Mouse (Mus musculus): ENCODE data around the gene Rpf2. TPM values are rescaled to one million over a fixed set of nuclear protein-coding genes. Genes with fewer than 3 reads are reported as not detected.

The Rpf2 gene
- polyA plus RNA-seq, 1 experiment from 2014 or later: 39.8 TPM

- no peak overlapping the region for H3K9ac ChIP-seq (ENCODE audit: low read length)
- ATAC-seq (ENCODE audit: insufficient number of reproducible peaks, insufficient read depth, low FRiP score, low read depth): no peak
- peaks cover 0 to 5% of the 10 kb centered on the region in 2 experiments; a peak in 1 of 4 replicates for H3K4me1 ChIP-seq (ENCODE audit: control insufficient read depth in 2 of 2, insufficient read depth in 2 of 2, low read length in 2 of 2)
- no peak overlapping the region for H3K27ac ChIP-seq (replicated peaks in 1 of 2; ENCODE audit: control insufficient read depth in 1 of 2, insufficient read depth in 1 of 2, low read depth in 2 of 2, low read length in 2 of 2)
- no peaks in the 10 kb centered on the region for H3K36me3 ChIP-seq (ENCODE audit: control insufficient read depth, insufficient read depth, low read length)
- H3K9me3 ChIP-seq (ENCODE audit: control insufficient read depth, low read length): no peaks in the 10 kb centered on the region
- H3K4me3 ChIP-seq (ENCODE audit: control insufficient read depth in 1 of 2, insufficient read depth in 1 of 2, low read depth in 1 of 2, low read length in 2 of 2): no peak overlapping the region
- H3K27me3 ChIP-seq (ENCODE audit: control insufficient read depth, insufficient read depth, low read length): 0 out of 2 replicates have a peak, but pooled peaks cover 4% of the 10 kb centered on the region
- H3K4me2 ChIP-seq (ENCODE audit: low read length): no peak overlapping the region
These were observed 60.9 kb downstream of the Rpf2 start for GRCm38 (mm10) chr10:40185956-40186355.

GRCm38 (mm10) chr10:40180011-40180410 is 66.8 kb downstream of the Rpf2 start:
- H3K36me3 ChIP-seq (ENCODE audit: control insufficient read depth, insufficient read depth, low read length): no peaks in the 10 kb centered on the region
- no peak overlapping the region for H3K4me2 ChIP-seq (ENCODE audit: low read length)
- H3K4me3 ChIP-seq (ENCODE audit: control insufficient read depth in 1 of 2, insufficient read depth in 1 of 2, low read depth in 1 of 2, low read length in 2 of 2): no peak overlapping the region
- no peak for ATAC-seq (ENCODE audit: insufficient number of reproducible peaks, insufficient read depth, low FRiP score, low read depth)
- no peaks in the 10 kb centered on the region for H3K27me3 ChIP-seq (ENCODE audit: control insufficient read depth, insufficient read depth, low read length)
- no peak overlapping the region for H3K9ac ChIP-seq (ENCODE audit: low read length)
- 66% methylated on average over 2 of the region's 2 CpGs for WGBS
- no peak overlapping the region for H3K27ac ChIP-seq (replicated peaks in 1 of 2; ENCODE audit: control insufficient read depth in 1 of 2, insufficient read depth in 1 of 2, low read depth in 2 of 2, low read length in 2 of 2)
- peaks cover 4 to 9% of the 10 kb centered on the region in 2 experiments; a peak in 2 of 4 replicates for H3K4me1 ChIP-seq (ENCODE audit: control insufficient read depth in 2 of 2, insufficient read depth in 2 of 2, low read length in 2 of 2)
- H3K9me3 ChIP-seq (ENCODE audit: control insufficient read depth, low read length): no peaks in the 10 kb centered on the region

- Histone ChIP-seq H3K27ac (replicated peaks in 1 of 2; ENCODE audit: control insufficient read depth in 1 of 2, insufficient read depth in 1 of 2, low read depth in 2 of 2, low read length in 2 of 2) (no peak overlapping the region), H3K9me3 (ENCODE audit: control insufficient read depth, low read length) (no peaks in the 10 kb centered on the region), H3K4me3 (ENCODE audit: control insufficient read depth in 1 of 2, insufficient read depth in 1 of 2, low read depth in 1 of 2, low read length in 2 of 2) (no peak overlapping the region), H3K4me2 (ENCODE audit: low read length) (no peak overlapping the region), H3K9ac (ENCODE audit: low read length) (no peak overlapping the region), H3K36me3 (ENCODE audit: control insufficient read depth, insufficient read depth, low read length) (no peaks in the 10 kb centered on the region), H3K27me3 (ENCODE audit: control insufficient read depth, insufficient read depth, low read length) (no peaks in the 10 kb centered on the region), H3K4me1 (ENCODE audit: control insufficient read depth in 2 of 2, insufficient read depth in 2 of 2, low read length in 2 of 2) (peaks cover 4 to 9% of the 10 kb centered on the region in 2 experiments; a peak in 2 of 4 replicates)
- no peak for ATAC-seq (ENCODE audit: insufficient number of reproducible peaks, insufficient read depth, low FRiP score, low read depth)
- WGBS: 93% methylated on average over 5 of the region's 5 CpGs
These were observed 67.7 kb downstream of the Rpf2 start for GRCm38 (mm10) chr10:40179142-40179541.

GRCm38 (mm10) chr10:40177323-40177962 is 69.4 kb downstream of the Rpf2 start:
- H3K9ac ChIP-seq (ENCODE audit: low read length): no peak overlapping the region
- H3K4me3 ChIP-seq (ENCODE audit: control insufficient read depth in 1 of 2, insufficient read depth in 1 of 2, low read depth in 1 of 2, low read length in 2 of 2): no peak overlapping the region
- peaks cover 4 to 9% of the 10 kb centered on the region in 2 experiments; a peak in 2 of 4 replicates for H3K4me1 ChIP-seq (ENCODE audit: control insufficient read depth in 2 of 2, insufficient read depth in 2 of 2, low read length in 2 of 2)
- H3K4me2 ChIP-seq (ENCODE audit: low read length): no peak overlapping the region
- ATAC-seq (ENCODE audit: insufficient number of reproducible peaks, insufficient read depth, low FRiP score, low read depth): no peak
- WGBS: 27% methylated on average over 6 of the region's 6 CpGs
- H3K36me3 ChIP-seq (ENCODE audit: control insufficient read depth, insufficient read depth, low read length): no peaks in the 10 kb centered on the region
- no peak overlapping the region for H3K27ac ChIP-seq (replicated peaks in 1 of 2; ENCODE audit: control insufficient read depth in 1 of 2, insufficient read depth in 1 of 2, low read depth in 2 of 2, low read length in 2 of 2)
- no peaks in the 10 kb centered on the region for H3K9me3 ChIP-seq (ENCODE audit: control insufficient read depth, low read length)
- H3K27me3 ChIP-seq (ENCODE audit: control insufficient read depth, insufficient read depth, low read length): no peaks in the 10 kb centered on the region

Other genes with a start within 250 kb of the Rpf2 start
- gene Mfsd4b1, start 221.8 kb downstream of the Rpf2 start, polyA plus RNA-seq (2014; fragmentation: Nextera tagmentation; extraction: Ambion mirVana): 0.58 and 0.89 TPM in 2 replicates
- 17.9 and 21.9 TPM in 2 replicates for gene Slc16a10, start 104.8 kb downstream of the Rpf2 start, polyA plus RNA-seq (2014; fragmentation: Nextera tagmentation; extraction: Ambion mirVana)
- 66.2 and 72.3 TPM in 2 replicates for gene Gtf3c6, start 11.1 kb upstream of the Rpf2 start, polyA plus RNA-seq (2014; fragmentation: Nextera tagmentation; extraction: Ambion mirVana)
- gene Amd1, start 55.1 kb upstream of the Rpf2 start, polyA plus RNA-seq (2014; fragmentation: Nextera tagmentation; extraction: Ambion mirVana): 40.2 and 43.0 TPM in 2 replicates
- gene Cdk19, start 92.5 kb upstream of the Rpf2 start, polyA plus RNA-seq (2014; fragmentation: Nextera tagmentation; extraction: Ambion mirVana): 7.5 and 9.1 TPM in 2 replicates